Mouse (Mus musculus) midbrain, embryonic 11.5 days (tissue): ENCODE measurements around the gene Gspt2. TPM values are rescaled to one million over a fixed set of nuclear protein-coding genes. Genes with fewer than 3 reads are reported as not detected.
"Not testable (repeated sequence)": the region's sequence is repeated elsewhere in the genome, so short reads cannot be mapped to it uniquely, and the experiment has no call there.

Experiments
- ATAC-seq: fragments of 200-750 bp; cut with Nextera tagmentation; 2 replicates; pipeline ENCODE4 v1.8.0; 2017; ENCODE audit warnings: moderate TSS enrichment, moderate library complexity; ENCODE audit not compliant: low FRiP score
- DNase-seq: peaks from one replicate; pipeline ENCODE4 v3.0.0; 2015; ENCODE audit warnings: low spot score; ENCODE audit errors: missing footprints
- H3K27ac ChIP-seq: fragments of 300-500 bp; sonication (generic); 2 replicates; pipeline ENCODE4 v1.5.1; 2014; ENCODE audit warnings: low read depth, low read length
- H3K27me3 ChIP-seq: fragments of 300-500 bp; sonication (generic); 2 replicates; pipeline ENCODE4 v1.6.1; 2014; ENCODE audit warnings: mild to moderate bottlenecking, low read length, moderate library complexity, mixed read lengths; ENCODE audit not compliant: control insufficient read depth, insufficient read depth
- H3K36me3 ChIP-seq: fragments of 300-500 bp; sonication (generic); 2 replicates; pipeline ENCODE4 v1.6.1; 2014; ENCODE audit warnings: mild to moderate bottlenecking, low read length, moderate library complexity, mixed read lengths; ENCODE audit not compliant: control insufficient read depth, insufficient read depth
- H3K4me1 ChIP-seq: fragments of 300-500 bp; sonication (generic); 2 replicates; pipeline ENCODE4 v1.6.1; 2014; ENCODE audit warnings: low read length; ENCODE audit not compliant: control insufficient read depth, insufficient read depth
- H3K4me2 ChIP-seq: fragments of 300-500 bp; sonication (generic); 2 replicates; pipeline ENCODE4 v1.6.1; 2014; ENCODE audit warnings: mild to moderate bottlenecking, moderate library complexity
- H3K4me3 ChIP-seq: fragments of 300-500 bp; sonication (generic); 2 replicates; pipeline ENCODE4 v1.5.1; 2014; ENCODE audit warnings: low read depth, low read length
- H3K9ac ChIP-seq: fragments of 300-500 bp; sonication (generic); 2 replicates; pipeline ENCODE4 v1.6.1; 2014; ENCODE audit warnings: low read length
- H3K9me3 ChIP-seq: fragments of 300-500 bp; sonication (generic); 2 replicates; pipeline ENCODE4 v1.6.1; 2016; ENCODE audit warnings: low read length; ENCODE audit not compliant: control insufficient read depth
- WGBS: fragments of 180-500 bp; shearing (Covaris S2); extraction: QIAGEN DNeasy Blood & Tissue Kit; methylation state at CpG from one replicate; pipeline ENCODE4 v1.1.7; 2014; 5-methylcytosine and 5-hydroxymethylcytosine counted together
- polyA plus RNA-seq: library from polyadenylated mRNA; unstranded; fragments of >200 nt; fragmentation: Nextera tagmentation; extraction: Ambion mirVana; gene quantifications from 2 replicates; pipeline ENCODE4 v1.2.1, GENCODE M21; 2014

The Gspt2 gene
- polyA plus RNA-seq = 11.4 and 11.9 TPM in 2 replicates

DNA sequence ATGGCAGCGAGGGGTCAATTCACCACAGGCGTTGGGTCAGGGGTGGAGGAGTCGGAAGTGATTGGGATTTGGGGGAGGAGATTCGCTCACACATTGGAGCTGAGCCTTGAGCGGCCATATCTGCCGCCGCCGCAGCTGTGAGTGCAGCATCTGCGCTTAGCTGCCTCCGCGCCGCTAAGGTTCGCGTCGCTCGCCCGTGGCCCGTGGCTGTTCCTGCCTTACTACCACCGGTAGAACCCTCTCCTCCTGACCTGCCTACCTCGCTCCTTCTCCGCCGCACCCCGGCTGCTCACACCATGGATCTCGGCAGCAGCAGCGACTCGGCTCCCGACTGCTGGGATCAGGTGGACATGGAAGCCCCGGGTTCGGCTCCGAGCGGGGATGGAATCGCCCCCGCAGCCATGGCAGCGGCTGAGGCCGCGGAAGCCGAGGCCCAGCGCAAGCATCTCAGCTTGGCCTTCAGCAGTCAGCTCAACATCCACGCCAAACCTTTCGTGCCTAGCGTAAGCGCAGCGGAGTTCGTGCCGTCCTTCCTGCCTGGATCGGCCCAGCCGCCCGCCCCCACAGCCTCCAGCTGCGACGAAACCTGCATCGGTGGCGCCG lies at the start of gene Gspt2:
Gspt2 (plus strand) TSS at position 109 of the 603 bp plus-strand sequence.
- Histone ChIP-seq H3K9ac (peak within 1 kb of the TSS; percentile 74), H3K36me3 (no peaks in the 10 kb centered on the region), H3K9me3 (no peaks in the 10 kb centered on the region), H3K4me3 (peak within 1 kb of the TSS; percentile 57), H3K4me2 (peak within 1 kb of the TSS; percentile 50), H3K27ac (peak within 1 kb of the TSS; percentile 59; the same call in 1 of the 2 replicates), H3K27me3 (peaks cover 3% of the 10 kb centered on the region), H3K4me1 (no peaks in the 10 kb centered on the region)
- WGBS = 18% methylated on average over 51 of the region's 53 CpGs
- DNase-seq = peak; percentile 90
- ATAC-seq = peak; percentile 97

DNA sequence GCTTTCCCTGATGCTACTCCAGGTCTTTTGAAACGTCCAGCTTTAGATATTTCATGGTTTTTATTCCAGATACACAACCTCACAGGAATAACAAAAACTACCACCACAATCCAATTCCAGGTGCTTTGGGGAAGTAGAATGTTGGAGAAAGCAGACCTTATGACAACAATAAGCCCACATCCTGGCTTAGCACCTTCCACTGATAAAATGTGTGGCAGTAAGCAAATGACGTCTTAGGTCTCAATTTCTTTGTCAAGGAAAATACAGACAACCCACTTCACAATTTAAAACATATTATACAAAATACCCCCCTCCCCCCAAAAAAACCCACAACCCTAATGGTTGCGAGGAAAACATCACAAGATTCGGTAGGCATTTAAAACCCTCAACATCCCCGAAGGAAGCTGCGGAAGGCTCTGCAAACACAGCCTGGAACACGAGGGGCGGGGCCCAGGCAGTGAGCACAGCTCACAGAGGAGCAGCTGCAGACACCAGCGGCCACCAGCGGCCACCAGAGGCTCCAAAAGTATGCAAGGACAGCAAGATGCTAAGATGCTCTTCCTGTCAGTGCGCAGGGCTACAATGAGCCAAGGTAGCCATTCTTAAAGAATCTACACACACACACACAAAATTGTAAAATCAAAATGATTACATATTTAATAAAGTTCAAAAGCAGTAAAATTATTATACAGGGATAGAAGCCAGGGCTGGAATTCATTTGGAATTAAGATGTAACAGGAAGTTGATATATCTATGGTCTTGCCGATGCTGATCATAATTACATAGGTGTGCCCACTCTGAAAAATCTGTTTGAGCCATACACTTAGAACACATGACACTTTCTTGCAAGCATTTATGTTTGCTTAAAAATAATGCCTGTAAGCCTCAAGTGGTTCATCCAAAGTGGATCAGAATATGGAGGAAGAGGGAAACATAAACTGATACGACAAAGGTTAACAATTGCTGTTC lies 10.8 kb upstream of the Gspt2 start:
- no peak overlapping the region for H3K4me3 ChIP-seq
- H3K27ac ChIP-seq = no peak overlapping the region
- peak overlapping the region; percentile 35; the same call in 1 of the 2 replicates for H3K4me2 ChIP-seq

DNA sequence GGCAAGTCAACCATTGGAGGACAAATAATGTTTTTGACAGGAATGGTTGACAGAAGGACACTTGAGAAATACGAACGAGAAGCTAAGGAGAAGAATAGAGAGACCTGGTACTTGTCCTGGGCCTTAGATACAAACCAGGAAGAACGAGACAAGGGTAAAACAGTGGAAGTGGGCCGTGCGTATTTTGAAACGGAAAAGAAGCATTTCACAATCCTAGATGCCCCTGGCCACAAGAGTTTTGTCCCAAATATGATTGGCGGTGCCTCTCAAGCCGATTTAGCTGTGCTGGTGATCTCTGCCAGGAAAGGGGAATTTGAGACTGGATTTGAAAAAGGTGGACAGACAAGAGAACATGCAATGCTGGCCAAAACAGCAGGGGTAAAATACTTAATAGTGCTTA lies 1.0 kb downstream of the Gspt2 start:
- H3K27ac ChIP-seq = no peak overlapping the region
- 67% methylated on average over 8 of the region's 8 CpGs for WGBS
- no peak overlapping the region; the same call in 1 of the 2 replicates for H3K9ac ChIP-seq
- H3K36me3 ChIP-seq = no peaks in the 10 kb centered on the region
- peaks cover 3% of the 10 kb centered on the region for H3K27me3 ChIP-seq
- H3K4me2 ChIP-seq = peak overlapping the region; percentile 50
- no peaks in the 10 kb centered on the region for H3K9me3 ChIP-seq
- H3K4me1 ChIP-seq = no peaks in the 10 kb centered on the region
- no peak for DNase-seq
- no peak for ATAC-seq
- peak overlapping the region; percentile 57 for H3K4me3 ChIP-seq

More for the DNA sequence above, 10.8 kb upstream of the Gspt2 start:
- WGBS = 29% methylated on average over 13 of the region's 13 CpGs
- Histone ChIP-seq H3K4me1 (no peaks in the 10 kb centered on the region), H3K27me3 (no peaks in the 10 kb centered on the region; the same call in 1 of the 2 replicates), H3K36me3 (no peaks in the 10 kb centered on the region), H3K9me3 (no peaks in the 10 kb centered on the region), H3K9ac (peak overlapping the region; percentile 45)
- peak; percentile 96 for ATAC-seq
- DNase-seq = peak; percentile 82

DNA sequence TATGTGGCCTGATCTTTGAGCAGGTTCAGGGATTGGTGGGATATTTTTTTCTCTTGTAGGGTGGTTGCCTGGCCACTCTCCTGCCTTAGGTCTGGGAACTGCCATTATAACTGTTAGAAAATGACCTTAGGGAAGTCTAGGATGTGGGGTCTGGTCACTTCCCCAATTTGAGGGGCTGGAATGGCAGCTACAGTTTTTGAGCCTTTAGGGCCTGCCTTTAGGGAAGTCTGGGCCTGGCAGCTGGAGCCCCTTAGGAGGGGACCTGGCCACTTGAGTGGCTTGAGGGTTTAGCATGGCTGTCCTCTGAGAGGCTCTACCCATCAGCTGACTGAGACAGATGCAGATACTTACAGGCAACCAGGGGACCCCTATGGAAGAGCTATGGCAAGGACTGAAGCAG lies 12.7 kb downstream of the Gspt2 start:
- Histone ChIP-seq H3K4me1 (no peaks in the 10 kb centered on the region), H3K9ac (no peak overlapping the region), H3K9me3 (no peaks in the 10 kb centered on the region), H3K4me3 (no peak overlapping the region), H3K27ac (no peak overlapping the region), H3K36me3 (no peaks in the 10 kb centered on the region), H3K27me3 (no peaks in the 10 kb centered on the region; the same call in 1 of the 2 replicates), H3K4me2 (no peak overlapping the region)
- DNase-seq (no peak), ATAC-seq (no peak)

DNA sequence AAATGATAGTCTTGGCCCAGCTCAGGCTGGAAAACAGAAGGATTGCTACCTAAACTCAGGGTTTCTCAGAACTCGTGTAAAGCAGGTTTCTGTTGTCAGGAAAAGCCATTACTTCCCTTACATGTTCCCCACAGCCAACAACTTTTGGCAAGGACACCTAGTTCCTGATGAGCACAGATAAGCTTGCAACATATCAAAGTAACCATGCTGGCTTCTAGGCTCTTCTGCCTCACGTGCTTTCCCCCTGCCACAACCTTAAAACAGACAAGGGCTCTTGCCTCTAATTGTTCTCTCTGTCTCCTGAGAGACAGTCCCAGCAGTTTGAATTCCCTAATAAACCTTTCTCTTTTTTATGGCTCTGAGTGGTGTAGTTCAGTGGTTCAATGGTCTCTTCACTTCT lies 21.9 kb downstream of the Gspt2 start:
- 63% methylated on average over 2 of the region's 2 CpGs for WGBS
- Histone ChIP-seq H3K4me3 (no peak overlapping the region), H3K4me2 (no peak overlapping the region), H3K4me1 (no peaks in the 10 kb centered on the region), H3K27ac (no peak overlapping the region), H3K27me3 (no peaks in the 10 kb centered on the region), H3K9ac (no peak overlapping the region), H3K36me3 (no peaks in the 10 kb centered on the region), H3K9me3 (no peaks in the 10 kb centered on the region)
- ATAC-seq (no peak), DNase-seq (no peak)

DNA sequence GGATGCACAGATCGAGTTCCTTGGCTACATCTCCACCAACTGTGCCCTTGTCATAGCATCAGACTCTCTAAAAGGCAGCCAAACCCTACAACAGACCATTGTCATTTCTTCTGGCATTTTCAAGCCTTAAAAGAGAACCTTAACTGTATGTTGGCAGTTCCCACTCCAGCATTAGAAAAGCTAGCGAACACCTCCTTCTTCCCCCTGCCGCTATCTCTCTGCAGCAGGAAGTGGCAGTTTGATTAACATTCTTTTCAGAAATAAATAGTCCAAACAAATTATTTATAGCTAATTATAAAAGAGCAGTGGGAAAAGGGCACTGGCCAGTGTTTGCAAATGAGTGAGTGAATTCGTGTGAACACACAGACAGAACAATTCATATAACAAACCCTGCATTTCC lies 34.9 kb downstream of the Gspt2 start:
- DNase-seq = no peak

DNA sequence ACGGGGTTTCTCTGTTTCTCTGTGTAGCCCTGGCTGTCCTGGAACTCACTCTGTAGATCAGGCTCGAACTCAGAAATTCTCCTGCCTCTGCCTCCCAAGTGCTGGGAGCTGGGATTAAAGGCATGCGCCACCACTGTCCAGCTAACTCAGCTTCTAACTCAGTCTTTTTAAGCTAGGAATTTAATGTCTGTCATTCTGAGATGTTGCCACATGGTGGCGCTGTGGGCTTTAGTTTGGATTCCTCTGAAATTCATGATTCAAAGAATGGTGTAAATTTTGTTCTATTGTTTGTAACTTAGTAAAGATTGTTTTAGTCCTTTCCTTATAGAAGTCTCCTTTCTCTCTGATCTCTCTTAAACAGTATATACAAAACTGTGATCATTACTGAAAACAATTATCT lies 39.1 kb downstream of the Gspt2 start:
- Histone ChIP-seq H3K9me3 (no peaks in the 10 kb centered on the region), H3K27ac (no peak overlapping the region), H3K36me3 (no peaks in the 10 kb centered on the region), H3K4me1 (no peaks in the 10 kb centered on the region), H3K4me2 (no peak overlapping the region), H3K9ac (no peak overlapping the region), H3K27me3 (no peaks in the 10 kb centered on the region), H3K4me3 (no peak overlapping the region)
- ATAC-seq = no peak
- DNase-seq = peak; percentile 94
- WGBS = 48% methylated on average over 4 of the region's 4 CpGs

More for the DNA sequence above, 34.9 kb downstream of the Gspt2 start:
- 64% methylated on average over 4 of the region's 4 CpGs for WGBS
- H3K9me3 ChIP-seq = no peaks in the 10 kb centered on the region
- no peaks in the 10 kb centered on the region for H3K27me3 ChIP-seq
- H3K4me2 ChIP-seq = no peak overlapping the region
- no peak overlapping the region for H3K4me3 ChIP-seq
- H3K4me1 ChIP-seq = no peaks in the 10 kb centered on the region
- H3K36me3 ChIP-seq = no peaks in the 10 kb centered on the region
- H3K9ac ChIP-seq = no peak overlapping the region
- ATAC-seq = no peak
- no peak overlapping the region for H3K27ac ChIP-seq

DNA sequence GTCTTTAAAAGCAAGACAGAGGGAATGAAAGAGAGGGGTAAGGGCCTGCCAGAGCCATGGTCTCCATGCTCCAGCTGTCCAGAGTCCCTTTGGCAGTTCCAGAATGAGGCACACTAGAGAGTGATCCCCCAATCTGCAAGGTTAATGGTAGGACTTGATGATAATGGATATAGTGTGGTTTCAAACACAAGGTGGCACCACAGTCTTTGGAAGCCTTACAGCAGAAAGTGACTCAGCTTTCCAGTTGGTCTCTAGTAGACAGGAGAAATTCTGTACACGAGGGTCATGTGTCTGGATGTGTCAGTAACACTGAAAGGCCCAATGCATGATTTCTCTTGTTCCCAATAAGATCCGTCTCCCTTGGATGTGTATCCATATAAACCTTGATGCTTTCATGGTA lies 45.7 kb downstream of the Gspt2 start:
- H3K9ac ChIP-seq, H3K4me2 ChIP-seq, H3K4me1 ChIP-seq, H3K4me3 ChIP-seq, H3K36me3 ChIP-seq, ATAC-seq, H3K9me3 ChIP-seq, DNase-seq, H3K27ac ChIP-seq, H3K27me3 ChIP-seq: not testable (repeated sequence)
- no CpG with 5 or more reads among the region's 2 CpGs for WGBS

GRCm38 (mm10) chrX:94689593-94689992 lies 53.7 kb downstream of the Gspt2 start:
- H3K36me3 ChIP-seq, H3K9ac ChIP-seq, H3K9me3 ChIP-seq, H3K27me3 ChIP-seq, H3K27ac ChIP-seq, H3K4me2 ChIP-seq, H3K4me1 ChIP-seq, H3K4me3 ChIP-seq: not testable (repeated sequence)
- 91% methylated on average over 5 of the region's 5 CpGs for WGBS
- peak; percentile 57 for DNase-seq
- peak; percentile 78 for ATAC-seq
